Comparison of ENCODE assay signal across 9 mouse cellular contexts in the genomic region with DNA sequence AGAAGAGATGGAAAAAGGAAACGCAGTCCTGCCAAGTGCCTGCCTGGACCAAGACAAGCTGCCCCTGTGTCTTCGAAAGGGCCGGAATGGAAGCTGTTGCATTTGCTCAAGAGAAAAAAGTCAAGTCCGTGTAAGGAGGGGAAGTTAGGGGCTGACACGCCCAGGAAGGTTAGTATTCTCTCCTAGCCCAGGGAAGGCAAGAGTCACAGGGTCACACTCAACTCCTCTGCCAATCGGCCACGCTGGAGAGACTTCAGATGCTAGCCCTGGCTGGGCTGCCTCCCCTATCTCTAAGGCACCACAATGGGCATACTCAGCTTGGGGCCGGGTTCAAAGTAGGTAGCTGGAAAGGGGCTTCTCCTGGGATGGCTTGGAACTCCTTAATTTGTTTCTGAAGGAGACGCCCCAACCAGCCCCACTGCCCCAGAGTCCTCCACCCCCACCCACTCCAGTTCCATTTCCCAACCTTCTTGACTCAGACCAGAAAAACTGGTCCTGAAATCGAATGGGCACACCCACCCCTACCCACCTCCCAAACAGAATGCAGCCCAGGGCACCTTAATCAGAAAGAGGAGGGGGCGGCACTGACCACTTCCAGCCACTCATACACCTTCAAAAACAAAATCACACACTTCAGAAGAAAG. TPM values are rescaled to one million over a fixed set of nuclear protein-coding genes. Genes with fewer than 3 reads are reported as not detected.
A peak's percentile ranks its signal among the peaks of the same experiment; 100 is the strongest.
DNase-seq lines count a peak whose midpoint lies in the region; ATAC-seq and TF ChIP-seq lines count a peak whose summit lies in the region.
"Had no signal": no experiment of that assay in that cellular context is flagged by ENCODE, and none has a peak within 500 bp of the region (broad histone marks: within the 10 kb centered on the region; RNA-seq: fewer than 3 reads in every experiment).

No protein-coding gene starts in this region.

- H3K36me3 ChIP-seq in kidney, embryonic 15.5 days: peaks cover 46% of the 10 kb centered on the region
- peaks cover 25% of the 10 kb centered on the region for H3K36me3 ChIP-seq in heart, embryonic 16.5 days (ENCODE audit: control insufficient read depth, insufficient read depth)
- H3K36me3 ChIP-seq in liver, postnatal 0 days (replicated peaks; ENCODE audit: insufficient read depth, low read length): peaks cover 30% of the 10 kb centered on the region
- peaks cover 29% of the 10 kb centered on the region for H3K36me3 ChIP-seq in neural tube, embryonic 14.5 days (ENCODE audit: control insufficient read depth, insufficient read depth, low read length)

- H3K4me1 ChIP-seq in kidney, embryonic 15.5 days: peaks cover 52% of the 10 kb centered on the region
- H3K4me1 ChIP-seq in heart, embryonic 16.5 days (ENCODE audit: control insufficient read depth, insufficient read depth, low read length): peaks cover 32% of the 10 kb centered on the region
- peaks cover 37% of the 10 kb centered on the region for H3K4me1 ChIP-seq in liver, postnatal 0 days (ENCODE audit: insufficient read depth)
- H3K4me1 ChIP-seq in neural tube, embryonic 14.5 days (ENCODE audit: control insufficient read depth, insufficient read depth, low read length): peaks cover 29% of the 10 kb centered on the region

- H3K9ac ChIP-seq in kidney, embryonic 15.5 days: peak overlapping the region; percentile 24; the same call in 1 of the 2 replicates
- no peak overlapping the region for H3K9ac ChIP-seq in heart, embryonic 16.5 days (ENCODE audit: low read length)
- H3K9ac ChIP-seq in liver, postnatal 0 days (replicated peaks): no peak overlapping the region
- no peak overlapping the region for H3K9ac ChIP-seq in neural tube, embryonic 14.5 days (replicated peaks; ENCODE audit: low read depth, low read length)

- peak overlapping the region; percentile 86; the same call in 1 of the 2 replicates for H3K4me3 ChIP-seq in kidney, embryonic 15.5 days (replicated peaks)
- H3K4me3 ChIP-seq in heart, embryonic 16.5 days (ENCODE audit: low read length): no peak overlapping the region
- peak overlapping the region; percentile 4; the same call in 1 of the 2 replicates for H3K4me3 ChIP-seq in liver, postnatal 0 days (ENCODE audit: low read depth, low read length)
- peak overlapping the region; percentile 84; the same call in 1 of the 2 replicates for H3K4me3 ChIP-seq in neural tube, embryonic 14.5 days (ENCODE audit: low read depth, low read length)

- no peaks in the 10 kb centered on the region for H3K27me3 ChIP-seq in kidney, embryonic 15.5 days
- H3K27me3 ChIP-seq in heart, embryonic 16.5 days (ENCODE audit: control insufficient read depth, insufficient read depth, low read length): no peaks in the 10 kb centered on the region
- no peaks in the 10 kb centered on the region for H3K27me3 ChIP-seq in liver, postnatal 0 days (ENCODE audit: insufficient read depth, low read length)
- H3K27me3 ChIP-seq in neural tube, embryonic 14.5 days (ENCODE audit: control insufficient read depth, insufficient read depth, low read length): no peaks in the 10 kb centered on the region

- 0 out of 2 replicates have a peak overlapping the region, but pooled peaks have one; percentile 1 for H3K27ac ChIP-seq in kidney, embryonic 15.5 days
- H3K27ac ChIP-seq in heart, embryonic 16.5 days (ENCODE audit: low read length): no peak overlapping the region
- peak overlapping the region; percentile 48; the same call in 1 of the 2 replicates for H3K27ac ChIP-seq in liver, postnatal 0 days (ENCODE audit: low read depth)
- H3K27ac ChIP-seq in neural tube, embryonic 14.5 days (ENCODE audit: low read depth, low read length): no peak overlapping the region

- TF ChIP-seq EP300 in liver, postnatal 0 days (IDR thresholded peaks at IDR 0.05; ENCODE audit: low read depth): no peak

- DNase-seq in kidney, postnatal 36 days: no peak
- DNase-seq in liver, postnatal 0 days: peak; percentile 22
- DNase-seq in layer of hippocampus, postnatal 14 days (ENCODE audit: low spot score in 2 of 2): no peak
- DNase-seq in c-Kit-positive CD71-positive TER-119-positive erythroid progenitor cells, embryonic 14.5 days (ENCODE audit: low spot score): no peak
- no peak for DNase-seq in cerebellum, adult 8-10 months
- DNase-seq: retina, postnatal 1 day had no signal

- no peaks in the 10 kb centered on the region for H3K9me3 ChIP-seq in kidney, embryonic 15.5 days (replicated peaks)
- H3K9me3 ChIP-seq in heart, embryonic 16.5 days (replicated peaks; ENCODE audit: control insufficient read depth, low read length): no peaks in the 10 kb centered on the region
- H3K9me3 ChIP-seq in liver, postnatal 0 days (ENCODE audit: low read length): no peaks in the 10 kb centered on the region
- H3K9me3 ChIP-seq in neural tube, embryonic 14.5 days (ENCODE audit: control insufficient read depth, low read length): no peaks in the 10 kb centered on the region

- 43% methylated on average over 11 of the region's 11 CpGs for WGBS in kidney, embryonic 15.5 days
- WGBS in heart, embryonic 16.5 days: 63% methylated on average over 11 of the region's 11 CpGs
- WGBS in liver, postnatal 0 days (ENCODE audit: insufficient replicate concordance): 51% methylated on average over 11 of the region's 11 CpGs
- whole genome bisulfite sequencing in neural tube, embryonic 14.5 days: 51% methylated on average over 11 of the region's 11 CpGs

- peak overlapping the region; percentile 89 for H3K4me2 ChIP-seq in kidney, embryonic 15.5 days
- peak overlapping the region; percentile 6; the same call in 1 of the 2 replicates for H3K4me2 ChIP-seq in heart, embryonic 16.5 days (ENCODE audit: low read depth, low read length)
- peak overlapping the region; percentile 92 for H3K4me2 ChIP-seq in liver, postnatal 0 days (ENCODE audit: low read depth, low read length)
- peak overlapping the region; percentile 91 for H3K4me2 ChIP-seq in neural tube, embryonic 14.5 days (ENCODE audit: low read depth, low read length)

- no peak for ATAC-seq in kidney, embryonic 15.5 days (replicated peaks; ENCODE audit: low FRiP score)
- no peak for ATAC-seq in heart, embryonic 16.5 days (replicated peaks; ENCODE audit: extremely low read depth, insufficient read depth, low FRiP score)
- no peak for ATAC-seq in liver, postnatal 0 days
- no peak for ATAC-seq in neural tube, embryonic 14.5 days (ENCODE audit: low read depth)

- no peak for TF ChIP-seq CTCF in liver, postnatal 0 days (IDR thresholded peaks at IDR 0.05; ENCODE audit: low read depth)

RNA-seq across cellular contexts. Expression of gene Acly, which starts 2.7 kb away (rescaled TPM):
- 151 and 175 TPM in 2 replicates for polyA plus RNA-seq in kidney, embryonic 15.5 days (2015; fragmentation: Nextera tagmentation; extraction: Ambion mirVana)
- 64.4 and 67.1 TPM in 2 replicates for polyA plus RNA-seq in heart, embryonic 16.5 days (2015; fragmentation: Nextera tagmentation; extraction: Ambion mirVana)
- 24.4 and 29.8 TPM in 2 replicates for polyA plus RNA-seq in liver, postnatal 0 days (2015; fragmentation: Nextera tagmentation; extraction: Ambion mirVana)
- polyA plus RNA-seq in neural tube, embryonic 14.5 days (2014; fragmentation: Nextera tagmentation; extraction: Ambion mirVana): 191 and 250 TPM in 2 replicates
- 100 to 1,000 TPM; 110 to 119 TPM for total RNA-seq in layer of hippocampus, postnatal 14 days (2021)

RNA-seq across cellular contexts. Expression of gene Ttc25, which starts 20.3 kb away (rescaled TPM):
- 0.99 and 1.1 TPM in 2 replicates for polyA plus RNA-seq in kidney, embryonic 15.5 days (2015; fragmentation: Nextera tagmentation; extraction: Ambion mirVana)
- 0.85 and 0.94 TPM in 2 replicates for polyA plus RNA-seq in heart, embryonic 16.5 days (2015; fragmentation: Nextera tagmentation; extraction: Ambion mirVana)
- 0.11 and 0.22 TPM in 2 replicates for polyA plus RNA-seq in liver, postnatal 0 days (2015; fragmentation: Nextera tagmentation; extraction: Ambion mirVana)
- 1.7 and 2.2 TPM in 2 replicates for polyA plus RNA-seq in neural tube, embryonic 14.5 days (2014; fragmentation: Nextera tagmentation; extraction: Ambion mirVana)
- total RNA-seq in layer of hippocampus, postnatal 14 days (2021): 1 to 10 TPM in 1 of 2 experiments, under 1 TPM in 1; 0.60 to 1.5 TPM

RNA-seq across cellular contexts. Expression of gene Cnp, which starts 49.6 kb away (rescaled TPM):
- polyA plus RNA-seq in kidney, embryonic 15.5 days (2015; fragmentation: Nextera tagmentation; extraction: Ambion mirVana): 25.3 and 29.6 TPM in 2 replicates
- 24.8 and 32.1 TPM in 2 replicates for polyA plus RNA-seq in heart, embryonic 16.5 days (2015; fragmentation: Nextera tagmentation; extraction: Ambion mirVana)
- polyA plus RNA-seq in liver, postnatal 0 days (2015; fragmentation: Nextera tagmentation; extraction: Ambion mirVana): 20.2 and 21.9 TPM in 2 replicates
- polyA plus RNA-seq in neural tube, embryonic 14.5 days (2014; fragmentation: Nextera tagmentation; extraction: Ambion mirVana): 41.1 and 49.3 TPM in 2 replicates
- total RNA-seq in layer of hippocampus, postnatal 14 days (2021): 100 to 1,000 TPM; 355 to 359 TPM

RNA-seq across cellular contexts. Expression of gene Klhl11, which starts 52.6 kb away (rescaled TPM):
- polyA plus RNA-seq in kidney, embryonic 15.5 days (2015; fragmentation: Nextera tagmentation; extraction: Ambion mirVana): 8.4 and 10.0 TPM in 2 replicates
- polyA plus RNA-seq in heart, embryonic 16.5 days (2015; fragmentation: Nextera tagmentation; extraction: Ambion mirVana): 8.7 and 9.5 TPM in 2 replicates
- 0.88 and 1.3 TPM in 2 replicates for polyA plus RNA-seq in liver, postnatal 0 days (2015; fragmentation: Nextera tagmentation; extraction: Ambion mirVana)
- 15.7 and 16.1 TPM in 2 replicates for polyA plus RNA-seq in neural tube, embryonic 14.5 days (2014; fragmentation: Nextera tagmentation; extraction: Ambion mirVana)
- total RNA-seq in layer of hippocampus, postnatal 14 days (2021): 10 to 100 TPM; 94.3 to 98.1 TPM

Comparison
In these comparisons a context has a peak if more than half of its experiments do, and no peak if none do; other contexts are left out.
1. H3K27ac ChIP-seq: peak in kidney, embryonic 15.5 days (single experiment) and liver, postnatal 0 days (single experiment); none in heart, embryonic 16.5 days (single experiment) and neural tube, embryonic 14.5 days (single experiment).
2. H3K4me2 ChIP-seq: peak in every context shown above with its lines; median percentile 92 in liver, postnatal 0 days; 91 in neural tube, embryonic 14.5 days; 89 in kidney, embryonic 15.5 days; 6 in heart, embryonic 16.5 days.